Mouse (Mus musculus) heart, postnatal 0 days (tissue): Measurements from ENCODE around the gene Nt5c1a. TPM values are rescaled to one million over a fixed set of nuclear protein-coding genes. Genes with fewer than 3 reads are reported as not detected.

Experiments
- ATAC-seq: fragments of 200-750 bp; cut with Nextera tagmentation; 2 replicates; pipeline ENCODE4 v1.8.0; 2017; ENCODE audit warnings: low read depth, moderate number of reproducible peaks, moderate library complexity; ENCODE audit not compliant: insufficient read depth
- DNase-seq: peaks from one replicate; pipeline ENCODE4 v3.0.0-alpha.2; 2016; ENCODE audit warnings: low spot score
- H3K27ac ChIP-seq: fragments of 300-500 bp; sonication (generic); 2 replicates; pipeline ENCODE4 v1.5.1; 2014; ENCODE audit warnings: low read depth, mild to moderate bottlenecking
- H3K27me3 ChIP-seq: fragments of 300-500 bp; sonication (generic); 2 replicates; pipeline ENCODE4 v1.6.1; 2014; ENCODE audit warnings: low read length, mixed read lengths; ENCODE audit not compliant: control insufficient read depth, insufficient read depth
- H3K36me3 ChIP-seq: fragments of 300-500 bp; sonication (generic); replicated peaks from 2 replicates; pipeline ENCODE4 v1.6.1; 2014; ENCODE audit warnings: low read length, mixed read lengths; ENCODE audit not compliant: control insufficient read depth, insufficient read depth
- H3K4me1 ChIP-seq: fragments of 300-500 bp; sonication (generic); 2 replicates; pipeline ENCODE4 v1.6.1; 2014; ENCODE audit warnings: antibody characterized with exemption; ENCODE audit not compliant: control insufficient read depth, insufficient read depth
- H3K4me2 ChIP-seq: fragments of 300-500 bp; sonication (generic); 2 replicates; pipeline ENCODE4 v1.6.1; 2014; ENCODE audit warnings: low read depth, mild to moderate bottlenecking, low read length, moderate library complexity
- H3K4me3 ChIP-seq: fragments of 300-500 bp; sonication (generic); 2 replicates; pipeline ENCODE4 v1.5.1; 2014; ENCODE audit warnings: low read depth, low read length
- H3K9ac ChIP-seq: fragments of 300-500 bp; sonication (generic); replicated peaks from 2 replicates; pipeline ENCODE4 v1.6.1; 2014; ENCODE audit warnings: low read depth, low read length, mixed read lengths
- H3K9me3 ChIP-seq: fragments of 300-500 bp; sonication (generic); replicated peaks from 2 replicates; pipeline ENCODE4 v1.6.1; 2016; ENCODE audit warnings: low read length; ENCODE audit not compliant: control insufficient read depth
- CTCF ChIP-seq: IDR thresholded peaks from 2 replicates; pipeline ENCODE4 v1.5.1; 2016; ENCODE audit warnings: antibody characterized with exemption, control low read depth, low read depth
- EP300 ChIP-seq: IDR thresholded peaks from 2 replicates; pipeline ENCODE4 v1.6.1; 2016; ENCODE audit warnings: antibody characterized with exemption, low read depth
- WGBS: fragments of 180-500 bp; shearing (Covaris S2); extraction: QIAGEN DNeasy Blood & Tissue Kit; methylation state at CpG from one replicate; pipeline ENCODE4 v1.1.7; 2014; 5-methylcytosine and 5-hydroxymethylcytosine counted together
- polyA plus RNA-seq: library from polyadenylated mRNA; unstranded; fragments of >200 nt; fragmentation: Nextera tagmentation; extraction: Ambion mirVana; gene quantifications from 2 replicates; pipeline ENCODE4 v1.2.1, GENCODE M21; 2015
- total RNA-seq: library from RNA; depleted of rRNA; stranded (reverse); fragments of >200 nt; gene quantifications from 2 replicates; pipeline ENCODE4 v1.2.3, GENCODE M21; 2014; ENCODE audit warnings: low replicate concordance

The Nt5c1a gene
- total and polyA plus RNA-seq, 2 experiments from 2014 or later: 1.7 to 3.4 TPM

- H3K4me3 ChIP-seq: peak within 1 kb of the TSS; percentile 45
- H3K4me2 ChIP-seq: peak within 1 kb of the TSS; percentile 63
- H3K36me3 ChIP-seq: no peaks in the 10 kb centered on the region
- TF ChIP-seq CTCF (no peak), EP300 (no peak)
- H3K9ac ChIP-seq: no peak within 1 kb of the TSS
- peaks cover 8% of the 10 kb centered on the region; the same call in 1 of the 2 replicates for H3K4me1 ChIP-seq
- DNase-seq (peak; percentile 34), ATAC-seq (0 out of 2 replicates have a peak, but pooled peaks have one; percentile 37)
- WGBS: under 1% methylated on average over 43 of the region's 44 CpGs
- no peaks in the 10 kb centered on the region for H3K9me3 ChIP-seq
- no peak within 1 kb of the TSS for H3K27ac ChIP-seq
- peaks cover 54% of the 10 kb centered on the region for H3K27me3 ChIP-seq
Observed at GRCm38 (mm10) chr4:123182328-123183238, 18.7 kb upstream of the Nt5c1a start, which contains the start of gene Hpcal4. Hpcal4 (plus strand) TSS chr4:123183227.

GRCm38 (mm10) chr4:123183239-123184056 lies 17.9 kb upstream of the Nt5c1a start:
- no peaks in the 10 kb centered on the region for H3K9me3 ChIP-seq
- peak; percentile 86 for ATAC-seq
- 10% methylated on average over 44 of the region's 44 CpGs for WGBS

GRCm38 (mm10) chr4:123184816-123185215 lies 16.5 kb upstream of the Nt5c1a start:
- WGBS: 45% methylated on average over 3 of the region's 3 CpGs
- no peak for ATAC-seq
- TF ChIP-seq EP300: no peak
- TF ChIP-seq CTCF: no peak

More at GRCm38 (mm10) chr4:123183239-123184056, 17.9 kb upstream of the Nt5c1a start:
- H3K27me3 ChIP-seq: peaks cover 63% of the 10 kb centered on the region
- peak overlapping the region; percentile 63 for H3K4me2 ChIP-seq
- TF ChIP-seq CTCF: no peak
- no peak for TF ChIP-seq EP300
- H3K9ac ChIP-seq: no peak overlapping the region
- H3K4me1 ChIP-seq: peaks cover 8% of the 10 kb centered on the region; the same call in 1 of the 2 replicates
- H3K27ac ChIP-seq: no peak overlapping the region
- no peaks in the 10 kb centered on the region for H3K36me3 ChIP-seq
- peak overlapping the region; percentile 45 for H3K4me3 ChIP-seq
- DNase-seq: peak; percentile 43

GRCm38 (mm10) chr4:123192336-123192735 lies 9.0 kb upstream of the Nt5c1a start:
- 54% methylated on average over 11 of the region's 11 CpGs for WGBS
- Histone ChIP-seq H3K4me2 (no peak overlapping the region), H3K36me3 (no peaks in the 10 kb centered on the region), H3K4me1 (peaks cover 6% of the 10 kb centered on the region; the same call in 1 of the 2 replicates), H3K4me3 (no peak overlapping the region), H3K9me3 (no peaks in the 10 kb centered on the region), H3K27ac (no peak overlapping the region), H3K27me3 (peaks cover 26% of the 10 kb centered on the region; the same call in 1 of the 2 replicates), H3K9ac (no peak overlapping the region)
- TF ChIP-seq EP300 (no peak), CTCF (no peak)
- no peak for DNase-seq
- no peak for ATAC-seq

More at GRCm38 (mm10) chr4:123184816-123185215, 16.5 kb upstream of the Nt5c1a start:
- Histone ChIP-seq H3K4me2 (no peak overlapping the region), H3K27me3 (peaks cover 70% of the 10 kb centered on the region), H3K9me3 (no peaks in the 10 kb centered on the region), H3K27ac (no peak overlapping the region), H3K9ac (no peak overlapping the region), H3K4me3 (no peak overlapping the region), H3K4me1 (peaks cover 8% of the 10 kb centered on the region; the same call in 1 of the 2 replicates), H3K36me3 (no peaks in the 10 kb centered on the region)
- DNase-seq: no peak

- H3K9me3 ChIP-seq: no peaks in the 10 kb centered on the region
- no peak for DNase-seq
- H3K4me3 ChIP-seq: no peak overlapping the region
- no peak for ATAC-seq
- 80% methylated on average over 11 of the region's 11 CpGs for WGBS
- no peaks in the 10 kb centered on the region for H3K36me3 ChIP-seq
- H3K27ac ChIP-seq: no peak overlapping the region
- peaks cover 6% of the 10 kb centered on the region; the same call in 1 of the 2 replicates for H3K4me1 ChIP-seq
- TF ChIP-seq EP300: no peak
- TF ChIP-seq CTCF: no peak
- H3K27me3 ChIP-seq: 0 out of 2 replicates have a peak, but pooled peaks cover 16% of the 10 kb centered on the region
- H3K4me2 ChIP-seq: no peak overlapping the region
- no peak overlapping the region for H3K9ac ChIP-seq
Observed at GRCm38 (mm10) chr4:123193791-123194190, 7.5 kb upstream of the Nt5c1a start.
